9 mouse cellular contexts compared by ENCODE assay signal in the genomic region with DNA sequence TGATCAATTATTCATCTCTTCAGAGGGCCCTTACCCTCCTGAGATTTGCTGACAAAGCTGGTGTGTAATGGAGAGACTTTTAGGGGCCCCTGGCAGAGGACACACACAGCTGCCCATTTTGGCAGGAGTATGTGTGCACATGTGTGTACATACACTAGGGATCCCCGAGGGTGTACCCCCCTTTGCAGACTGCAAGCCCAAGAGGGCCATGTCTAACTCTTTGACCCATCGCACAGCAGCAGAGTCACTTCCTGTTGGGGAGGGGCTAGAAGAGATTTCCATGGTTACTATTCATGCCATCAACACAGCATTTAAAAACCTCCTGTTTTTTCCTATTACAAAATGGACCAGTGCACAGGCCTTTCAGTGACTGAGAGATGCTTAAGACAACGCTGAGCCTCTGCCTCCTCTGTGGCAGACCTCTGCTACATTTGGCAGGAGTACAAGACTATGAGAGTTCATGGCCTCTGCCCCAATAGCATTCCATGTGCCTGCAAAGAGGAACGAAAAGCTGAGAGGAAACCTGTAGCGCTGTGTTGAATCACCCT. TPM values are rescaled to one million over a fixed set of nuclear protein-coding genes. Genes with fewer than 3 reads are reported as not detected.
DNase-seq lines count a peak whose midpoint lies in the region; ATAC-seq and TF ChIP-seq lines count a peak whose summit lies in the region.
"Had no signal": no experiment of that assay in that cellular context is flagged by ENCODE, and none has a peak within 500 bp of the region (broad histone marks: within the 10 kb centered on the region; RNA-seq: fewer than 3 reads in every experiment).

No protein-coding gene starts in this region.

- no peak for TF ChIP-seq CTCF in liver, adult 2 months (IDR thresholded peaks at IDR 0.05; ENCODE audit: low read depth, low read length)

- intact Hi-C loops in left cerebral cortex, postnatal 14 days (cut with DNase I) = no loop called here

- H3K79me2 ChIP-seq in liver, adult 2 months (ENCODE audit: control insufficient read depth, insufficient read depth, low read length) = peaks cover 37% of the 10 kb centered on the region; the same call in 1 of the 2 replicates

- WGBS in liver, adult 2 months = 14% methylated on average over 5 of the region's 5 CpGs

- no peak overlapping the region for H3K9ac ChIP-seq in liver, adult 2 months (ENCODE audit: low read depth, low read length)
- H3K9ac ChIP-seq: liver, embryonic 13.5 days had no signal

- no peak overlapping the region for H3K27ac ChIP-seq in liver, adult 2 months (replicated peaks; ENCODE audit: insufficient read depth, low read depth, low read length)
- peak overlapping the region; percentile 6; the same call in 1 of the 2 replicates for H3K27ac ChIP-seq in brown adipose tissue, adult 24 weeks (replicated peaks; ENCODE audit: low read depth, low read length)

- peaks cover 21% of the 10 kb centered on the region for H3K4me1 ChIP-seq in liver, adult 2 months (ENCODE audit: control insufficient read depth, insufficient read depth, low read length)
- H3K4me1 ChIP-seq in brown adipose tissue, adult 24 weeks (ENCODE audit: control insufficient read depth, insufficient read depth, insufficient read length, low read length) = peaks cover 60% of the 10 kb centered on the region

- TF ChIP-seq POLR2A in liver, adult 2 months (IDR thresholded peaks at IDR 0.05; ENCODE audit: extremely low read depth, insufficient read depth, low read length) = no peak

- peak; percentile 74 for DNase-seq in liver, adult 2 months (ENCODE audit: extremely low read depth, low read depth, low spot score)
- DNase-seq in liver = no peak
- no peak for DNase-seq in frontal cortex, postnatal 14 days (ENCODE audit: low spot score in 2 of 2)
- no peak for DNase-seq in cerebellum, postnatal 25 days
- no peak for DNase-seq in left cerebral cortex, postnatal 14 days (ENCODE audit: low spot score in 2 of 2)
- DNase-seq: liver, embryonic 13.5 days had no signal

- H3K4me3 ChIP-seq in liver, adult 2 months (ENCODE audit: insufficient read depth, low read depth, low read length) = no peak overlapping the region
- no peak overlapping the region for H3K4me3 ChIP-seq in brown adipose tissue, adult 24 weeks (ENCODE audit: insufficient read depth, low read depth, low read length)
- H3K4me3 ChIP-seq: liver, embryonic 13.5 days had no signal

- peak; percentile 51 for ATAC-seq in inflammation-experienced regulatory T-cells, adult 6 months
- 0 out of 2 replicates have a peak, but pooled peaks have one; percentile 8 for ATAC-seq in megakaryocyte-erythroid progenitor cell, adult 5-6 weeks (replicated peaks; ENCODE audit: low FRiP score, low TSS enrichment, poor library complexity, severe bottlenecking)

- H3K36me3 ChIP-seq in liver, adult 2 months (ENCODE audit: control insufficient read depth, insufficient read depth, low read length) = no peaks in the 10 kb centered on the region

- H3K27me3 ChIP-seq in liver, adult 2 months (ENCODE audit: control insufficient read depth, insufficient read depth, low read length) = no peaks in the 10 kb centered on the region
- H3K27me3 ChIP-seq: liver, embryonic 13.5 days had no signal

RNA-seq across cellular contexts. Expression of a gene that starts 46.0 kb away (rescaled TPM):
- 4.6 and 6.6 TPM in 2 replicates for total RNA-seq in liver, adult 2 months (2014; rRNA removed)
- polyA plus RNA-seq in liver, adult 2 months (2012; rRNA removed) = 3.5 and 4.5 TPM in 2 replicates
- polyA plus RNA-seq in brown adipose tissue, adult 24 weeks (2012; ENCODE audit: insufficient read depth, insufficient read length, missing spikeins) = 5.0 and 7.0 TPM in 2 replicates
- polyA plus RNA-seq in inflammation-experienced regulatory T-cells, adult 6 months (2017; shearing (Covaris generic)) = 10 to 100 TPM; 13.2 to 19.4 (median 18.7) TPM
- 46.9 and 55.9 TPM in 2 replicates for total RNA-seq in megakaryocyte-erythroid progenitor cell, adult 5-6 weeks (2014; fragmentation: Nextera tagmentation)
- total RNA-seq in megakaryocyte-erythroid progenitor cell, adult 5-6 weeks (2017) = 12.6 and 13.5 TPM in 2 replicates
- total RNA-seq in left cerebral cortex, postnatal 14 days (2021) = 100 to 1,000 TPM; 106 to 114 TPM
